ENCODE assay signal across 15 mouse cellular contexts in genomic region chr16:57301512-57302115, GRCm38 (mm10). TPM values are rescaled to one million over a fixed set of nuclear protein-coding genes. Genes with fewer than 3 reads are reported as not detected.
DNase-seq lines count a peak whose midpoint lies in the region; ATAC-seq and TF ChIP-seq lines count a peak whose summit lies in the region.
"Had no signal": no experiment of that assay in that cellular context is flagged by ENCODE, and none has a peak within 500 bp of the region (broad histone marks: within the 10 kb centered on the region; RNA-seq: fewer than 3 reads in every experiment).

No protein-coding gene starts in this region.

- H3K36me3 ChIP-seq in kidney, embryonic 14.5 days (ENCODE audit: control insufficient read depth, insufficient read depth, low read length): no peaks in the 10 kb centered on the region
- H3K36me3 ChIP-seq: embryonic facial prominence, embryonic 12.5 days had no signal

- H3K4me1 ChIP-seq in kidney, embryonic 14.5 days (ENCODE audit: control insufficient read depth, insufficient read depth, low read length): no peaks in the 10 kb centered on the region
- peaks cover 10% of the 10 kb centered on the region for H3K4me1 ChIP-seq in bone marrow macrophage, adult 2 months (ENCODE audit: control insufficient read depth, insufficient read depth, low read length)

- no peaks in the 10 kb centered on the region for H3K27me3 ChIP-seq in kidney, embryonic 14.5 days (ENCODE audit: control insufficient read depth, insufficient read depth, low read length)
- H3K27me3 ChIP-seq: embryonic facial prominence, embryonic 12.5 days had no signal

- H3K9ac ChIP-seq in kidney, embryonic 14.5 days (ENCODE audit: low read depth, low read length): no peak overlapping the region
- H3K9ac ChIP-seq: embryonic facial prominence, embryonic 12.5 days; lung, embryonic 14.5 days had no signal

- 77% methylated on average over 9 of the region's 9 CpGs for WGBS in kidney, embryonic 14.5 days

- no peak for TF ChIP-seq POLR2A in bone marrow macrophage, adult 2 months (IDR thresholded peaks at IDR 0.05; ENCODE audit: borderline replicate concordance, low read depth, low read length)

- no peak for DNase-seq in cerebellum, postnatal 25 days
- peak; percentile 30 for DNase-seq in kidney, postnatal 14 days
- DNase-seq in naive thymus-derived CD4-positive, alpha-beta T cell, adult 2 months (ENCODE audit: low read depth): peak; percentile 44
- DNase-seq in ovary, postnatal 36 days (ENCODE audit: low spot score): no peak
- no peak for DNase-seq in natural killer cell, adult 2 months (ENCODE audit: low spot score in 2 of 2)
- DNase-seq: adrenal gland, adult 2 months; cerebellum, adult 2 months; lung, embryonic 14.5 days had no signal

- TF ChIP-seq CTCF in bone marrow macrophage, adult 2 months (IDR thresholded peaks at IDR 0.05; ENCODE audit: low read depth, low read length): no peak

- H3K4me3 ChIP-seq in kidney, embryonic 14.5 days (ENCODE audit: low read length): no peak overlapping the region
- peak overlapping the region; percentile 12; the same call in 1 of the 2 replicates for H3K4me3 ChIP-seq in bone marrow macrophage, adult 2 months (ENCODE audit: insufficient read depth, low read length)
- H3K4me3 ChIP-seq: embryonic facial prominence, embryonic 12.5 days had no signal

- no peak overlapping the region for H3K27ac ChIP-seq in kidney, embryonic 14.5 days (ENCODE audit: low read depth, low read length)
- peak overlapping the region; percentile 33 for H3K27ac ChIP-seq in bone marrow macrophage, adult 2 months (ENCODE audit: insufficient read depth, low read depth, low read length)
- H3K27ac ChIP-seq: embryonic facial prominence, embryonic 12.5 days had no signal

- 0 out of 2 replicates have a peak, but pooled peaks have one; percentile 49 for ATAC-seq in cerebellum, adult (ENCODE audit: insufficient number of reproducible peaks, low FRiP score, low TSS enrichment)
- no peak for ATAC-seq in kidney, embryonic 14.5 days (ENCODE audit: low FRiP score, low TSS enrichment)
- ATAC-seq: forebrain, embryonic 16.5 days; intestine, postnatal 0 days had no signal

- no peak overlapping the region for H3K4me2 ChIP-seq in kidney, embryonic 14.5 days (replicated peaks; ENCODE audit: low read depth, low read length)
- H3K4me2 ChIP-seq: embryonic facial prominence, embryonic 12.5 days; lung, embryonic 14.5 days had no signal

- H3K9me3 ChIP-seq in kidney, embryonic 14.5 days (ENCODE audit: control insufficient read depth, low read length): no peaks in the 10 kb centered on the region
- H3K9me3 ChIP-seq: embryonic facial prominence, embryonic 12.5 days had no signal

RNA-seq across cellular contexts. Expression of gene Tmem30c, which starts 8.9 kb away (rescaled TPM):
- polyA plus RNA-seq in kidney, embryonic 14.5 days (2014; fragmentation: Nextera tagmentation; extraction: Ambion mirVana): 0.09 and 0.41 TPM in 2 replicates
- polyA plus RNA-seq in bone marrow macrophage, adult 2 months (2012; ENCODE audit: insufficient read depth, insufficient read length, missing spikeins): not detected in 2 replicates
- polyA plus RNA-seq: adrenal gland, adult 2 months; heart, embryonic 16.5 days; intestine, postnatal 0 days had no signal

RNA-seq across cellular contexts. Expression of gene Filip1l, which starts 51.3 kb away (rescaled TPM):
- polyA plus RNA-seq in kidney, embryonic 14.5 days (2014; fragmentation: Nextera tagmentation; extraction: Ambion mirVana): 16.3 and 21.1 TPM in 2 replicates
- polyA plus RNA-seq in bone marrow macrophage, adult 2 months (2012; ENCODE audit: insufficient read depth, insufficient read length, missing spikeins): 35.9 and 40.9 TPM in 2 replicates

Comparison
In these comparisons a context has a peak if more than half of its experiments do, and no peak if none do; other contexts are left out.
1. DNase-seq: peak in kidney, postnatal 14 days (single experiment) and naive thymus-derived CD4-positive, alpha-beta T cell, adult 2 months (single experiment); none in cerebellum, postnatal 25 days (0 of 2), ovary, postnatal 36 days (single experiment) and natural killer cell, adult 2 months (0 of 2).